ENCODE assay signal across 24 mouse cellular contexts in the genomic region with DNA sequence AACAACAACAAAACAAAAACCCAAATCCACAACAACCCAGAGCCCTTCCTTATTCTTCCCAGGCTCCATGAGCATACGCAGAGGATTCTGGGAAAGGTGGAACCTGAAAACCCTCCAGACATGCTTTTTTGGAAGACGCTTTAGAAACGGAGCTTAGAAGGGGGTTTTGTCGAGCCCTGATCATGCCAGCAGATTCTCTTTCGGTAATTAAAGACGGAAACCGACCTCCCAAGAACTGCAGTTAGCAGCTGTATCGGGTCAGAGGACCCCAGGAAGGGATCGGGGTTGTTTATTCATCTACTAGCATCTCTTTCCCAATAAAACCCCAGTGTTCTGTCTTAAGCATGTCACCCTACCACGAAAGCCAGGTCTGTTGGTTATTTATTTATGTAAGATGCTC.
DNase-seq lines count a peak whose midpoint lies in the region; ATAC-seq and TF ChIP-seq lines count a peak whose summit lies in the region.
"Had no signal": no experiment of that assay in that cellular context is flagged by ENCODE, and none has a peak within 500 bp of the region (broad histone marks: within the 10 kb centered on the region; RNA-seq: fewer than 3 reads in every experiment).

No protein-coding gene starts in this region.

- H3K4me2 ChIP-seq in hindbrain, embryonic 13.5 days: no peak overlapping the region
- H3K4me2 ChIP-seq in neural tube, embryonic 11.5 days (ENCODE audit: low read depth): no peak overlapping the region
- H3K4me2 ChIP-seq in embryonic facial prominence, embryonic 14.5 days (ENCODE audit: low read depth, low read length): no peak overlapping the region
- H3K4me2 ChIP-seq in limb, embryonic 15.5 days: no peak overlapping the region
- no peak overlapping the region for H3K4me2 ChIP-seq in lung, postnatal 0 days (replicated peaks; ENCODE audit: low read depth, low read length)
- H3K4me2 ChIP-seq: intestine, embryonic 15.5 days; liver, embryonic 15.5 days; lung, embryonic 15.5 days; midbrain, embryonic 15.5 days; neural tube, embryonic 12.5 days had no signal

- H3K9me3 ChIP-seq in hindbrain, embryonic 10.5 days: no peaks in the 10 kb centered on the region
- H3K9me3 ChIP-seq in hindbrain, embryonic 13.5 days: no peaks in the 10 kb centered on the region
- no peaks in the 10 kb centered on the region for H3K9me3 ChIP-seq in neural tube, embryonic 11.5 days (ENCODE audit: control insufficient read depth, low read length)
- no peaks in the 10 kb centered on the region for H3K9me3 ChIP-seq in embryonic facial prominence, embryonic 14.5 days (ENCODE audit: control insufficient read depth, low read length)
- H3K9me3 ChIP-seq in limb, embryonic 15.5 days: no peaks in the 10 kb centered on the region
- H3K9me3 ChIP-seq in lung, postnatal 0 days (ENCODE audit: low read length): no peaks in the 10 kb centered on the region
- H3K9me3 ChIP-seq: intestine, embryonic 15.5 days; lung, embryonic 15.5 days; midbrain, embryonic 15.5 days; neural tube, embryonic 12.5 days had no signal

- DNase-seq in hindbrain, embryonic 10.5 days (ENCODE audit: low spot score): no peak
- DNase-seq in neural tube, embryonic 11.5 days (ENCODE audit: low spot score): no peak
- DNase-seq in neural tube, embryonic 10.5 days (ENCODE audit: extremely low spot score, low spot score): no peak
- DNase-seq in embryonic facial prominence, embryonic 14.5 days (ENCODE audit: low spot score): peak; percentile 65
- no peak for DNase-seq in lung, postnatal 0 days (ENCODE audit: low spot score)
- DNase-seq: adrenal gland, adult 8-10 months; B cell, adult 2 months; cerebellum, postnatal 25 days; forebrain, postnatal 0 days; heart, postnatal 14 days; kidney, adult 8-10 months; kidney, postnatal 25 days; right cerebral cortex, postnatal 14 days; thymus, postnatal 4 days had no signal

- no peak for TF ChIP-seq EP300 in lung, postnatal 0 days (IDR thresholded peaks at IDR 0.05)

- no peaks in the 10 kb centered on the region for H3K36me3 ChIP-seq in hindbrain, embryonic 10.5 days
- H3K36me3 ChIP-seq in hindbrain, embryonic 13.5 days: no peaks in the 10 kb centered on the region
- H3K36me3 ChIP-seq in neural tube, embryonic 11.5 days (ENCODE audit: control insufficient read depth, insufficient read depth, low read length): no peaks in the 10 kb centered on the region
- H3K36me3 ChIP-seq in embryonic facial prominence, embryonic 14.5 days (ENCODE audit: control insufficient read depth, insufficient read depth, low read length): no peaks in the 10 kb centered on the region
- no peaks in the 10 kb centered on the region for H3K36me3 ChIP-seq in limb, embryonic 15.5 days
- no peaks in the 10 kb centered on the region for H3K36me3 ChIP-seq in lung, postnatal 0 days (ENCODE audit: insufficient read depth, low read length)
- H3K36me3 ChIP-seq: intestine, embryonic 15.5 days; liver, embryonic 15.5 days; lung, embryonic 15.5 days; midbrain, embryonic 15.5 days; neural tube, embryonic 12.5 days had no signal

- H3K27me3 ChIP-seq in hindbrain, embryonic 10.5 days (ENCODE audit: insufficient read depth, poor library complexity, severe bottlenecking): peaks cover 8% of the 10 kb centered on the region
- no peaks in the 10 kb centered on the region for H3K27me3 ChIP-seq in hindbrain, embryonic 13.5 days
- no peaks in the 10 kb centered on the region for H3K27me3 ChIP-seq in neural tube, embryonic 11.5 days (ENCODE audit: control insufficient read depth, insufficient read depth, low read length)
- no peaks in the 10 kb centered on the region for H3K27me3 ChIP-seq in embryonic facial prominence, embryonic 14.5 days (replicated peaks; ENCODE audit: control insufficient read depth, insufficient read depth, low read length)
- no peaks in the 10 kb centered on the region for H3K27me3 ChIP-seq in limb, embryonic 15.5 days
- no peaks in the 10 kb centered on the region for H3K27me3 ChIP-seq in lung, postnatal 0 days (replicated peaks; ENCODE audit: insufficient read depth, low read length)
- H3K27me3 ChIP-seq: intestine, embryonic 15.5 days; liver, embryonic 15.5 days; lung, embryonic 15.5 days; midbrain, embryonic 15.5 days; neural tube, embryonic 12.5 days had no signal

- peaks cover 29% of the 10 kb centered on the region for H3K4me1 ChIP-seq in hindbrain, embryonic 10.5 days (replicated peaks)
- H3K4me1 ChIP-seq in hindbrain, embryonic 13.5 days (replicated peaks): peaks cover 12% of the 10 kb centered on the region
- H3K4me1 ChIP-seq in neural tube, embryonic 11.5 days (ENCODE audit: control insufficient read depth, insufficient read depth, low read length): peaks cover 5% of the 10 kb centered on the region; the same call in 1 of the 2 replicates
- H3K4me1 ChIP-seq in embryonic facial prominence, embryonic 14.5 days (ENCODE audit: control insufficient read depth, insufficient read depth, low read length): peaks cover 26% of the 10 kb centered on the region
- H3K4me1 ChIP-seq in limb, embryonic 15.5 days: peaks cover 43% of the 10 kb centered on the region
- H3K4me1 ChIP-seq in lung, postnatal 0 days (ENCODE audit: insufficient read depth, low read depth, low read length): no peaks in the 10 kb centered on the region
- H3K4me1 ChIP-seq: liver, embryonic 15.5 days had no signal

- no peak overlapping the region for H3K4me3 ChIP-seq in hindbrain, embryonic 10.5 days
- no peak overlapping the region for H3K4me3 ChIP-seq in hindbrain, embryonic 13.5 days
- no peak overlapping the region for H3K4me3 ChIP-seq in neural tube, embryonic 11.5 days (ENCODE audit: low read depth, low read length)
- H3K4me3 ChIP-seq in embryonic facial prominence, embryonic 14.5 days (ENCODE audit: low read depth, low read length): no peak overlapping the region
- H3K4me3 ChIP-seq in limb, embryonic 15.5 days: no peak overlapping the region
- no peak overlapping the region for H3K4me3 ChIP-seq in lung, postnatal 0 days (ENCODE audit: low read depth, low read length)
- H3K4me3 ChIP-seq: intestine, embryonic 15.5 days; left cerebral cortex, adult 2 months; liver, embryonic 15.5 days; lung, embryonic 15.5 days; midbrain, embryonic 15.5 days; neural tube, embryonic 12.5 days had no signal

- no peak for ATAC-seq in hindbrain, embryonic 13.5 days (ENCODE audit: low FRiP score)
- no peak for ATAC-seq in neural tube, embryonic 11.5 days (ENCODE audit: insufficient read depth, low FRiP score, low TSS enrichment)
- no peak for ATAC-seq in embryonic facial prominence, embryonic 14.5 days (ENCODE audit: low read depth)
- ATAC-seq in limb, embryonic 15.5 days (ENCODE audit: insufficient number of reproducible peaks, low FRiP score, low TSS enrichment, low read depth): no peak
- no peak for ATAC-seq in lung, postnatal 0 days
- ATAC-seq: forebrain, postnatal 0 days; hindbrain, postnatal 0 days; intestine, embryonic 15.5 days; midbrain, embryonic 15.5 days had no signal

- 70% methylated on average over 10 of the region's 10 CpGs for WGBS in hindbrain, embryonic 10.5 days
- 77% methylated on average over 10 of the region's 10 CpGs for WGBS in hindbrain, embryonic 13.5 days
- 69% methylated on average over 10 of the region's 10 CpGs for WGBS in neural tube, embryonic 11.5 days
- 34% methylated on average over 10 of the region's 10 CpGs for WGBS in embryonic facial prominence, embryonic 14.5 days
- 40% methylated on average over 10 of the region's 10 CpGs for whole genome bisulfite sequencing in limb, embryonic 15.5 days
- 54% methylated on average over 10 of the region's 10 CpGs for WGBS in lung, postnatal 0 days

- H3K27ac ChIP-seq in hindbrain, embryonic 10.5 days: peak overlapping the region; percentile 50; the same call in 1 of the 2 replicates
- no peak overlapping the region for H3K27ac ChIP-seq in hindbrain, embryonic 13.5 days
- H3K27ac ChIP-seq in neural tube, embryonic 11.5 days (ENCODE audit: low read depth, low read length): 0 out of 2 replicates have a peak overlapping the region, but pooled peaks have one; percentile 6
- no peak overlapping the region for H3K27ac ChIP-seq in embryonic facial prominence, embryonic 14.5 days (replicated peaks; ENCODE audit: low read depth, low read length)
- H3K27ac ChIP-seq in limb, embryonic 15.5 days: 0 out of 2 replicates have a peak overlapping the region, but pooled peaks have one; percentile 64
- no peak overlapping the region for H3K27ac ChIP-seq in lung, postnatal 0 days (ENCODE audit: low read length)
- H3K27ac ChIP-seq: hindbrain, postnatal 0 days; intestine, embryonic 15.5 days; left cerebral cortex, adult 2 months; liver, embryonic 15.5 days; lung, embryonic 15.5 days; macrophage; neural tube, embryonic 12.5 days had no signal

- H3K9ac ChIP-seq in hindbrain, embryonic 13.5 days: no peak overlapping the region
- no peak overlapping the region for H3K9ac ChIP-seq in neural tube, embryonic 11.5 days (ENCODE audit: low read length)
- no peak overlapping the region for H3K9ac ChIP-seq in embryonic facial prominence, embryonic 14.5 days (ENCODE audit: low read depth, low read length)
- H3K9ac ChIP-seq in limb, embryonic 15.5 days: no peak overlapping the region
- no peak overlapping the region for H3K9ac ChIP-seq in lung, postnatal 0 days (replicated peaks; ENCODE audit: low read depth)
- H3K9ac ChIP-seq: forebrain, postnatal 0 days; intestine, embryonic 15.5 days; liver, embryonic 15.5 days; lung, embryonic 15.5 days; midbrain, embryonic 15.5 days; neural tube, embryonic 12.5 days had no signal

- TF ChIP-seq CTCF in lung, postnatal 0 days (IDR thresholded peaks at IDR 0.05): no peak

Comparison
In these comparisons a context has a peak if more than half of its experiments do, and no peak if none do; other contexts are left out.
1. H3K27ac ChIP-seq: peak in hindbrain, embryonic 10.5 days (single experiment), neural tube, embryonic 11.5 days (single experiment) and limb, embryonic 15.5 days (single experiment); none in hindbrain, embryonic 13.5 days (single experiment), embryonic facial prominence, embryonic 14.5 days (single experiment) and lung, postnatal 0 days (single experiment).